Mouse (Mus musculus): ENCODE results near the gene Acp7. TPM values are rescaled to one million over a fixed set of nuclear protein-coding genes. Genes with fewer than 3 reads are reported as not detected.

Acp7 gene
- total and polyA plus RNA-seq, 2 experiments from 2014 or later, result 0.22 to 2.6 TPM

GRCm38 (mm10) chr7:28583570-28584344 lies 47.4 kb downstream of the Acp7 start:
- no peaks in the 10 kb centered on the region for H3K27me3 ChIP-seq (ENCODE audit: insufficient read depth, low read length)
- TF ChIP-seq CTCF (IDR thresholded peaks at IDR 0.05), result no peak
- no peak overlapping the region for H3K9ac ChIP-seq (replicated peaks; ENCODE audit: low read length, poor library complexity, severe bottlenecking)
- no peaks in the 10 kb centered on the region for H3K9me3 ChIP-seq (ENCODE audit: low read length)
- no peak for DNase-seq (ENCODE audit: low spot score)
- no peaks in the 10 kb centered on the region for H3K4me1 ChIP-seq (ENCODE audit: insufficient read depth, low read length)
- H3K36me3 ChIP-seq (ENCODE audit: insufficient read depth, low read length), result no peaks in the 10 kb centered on the region
- ATAC-seq (ENCODE audit: low FRiP score), result no peak
- H3K4me3 ChIP-seq (ENCODE audit: low read depth, low read length), result no peak overlapping the region
- H3K4me2 ChIP-seq (ENCODE audit: low read depth, low read length, poor library complexity, severe bottlenecking), result no peak overlapping the region
- WGBS, result 78% methylated on average over 8 of the region's 8 CpGs
- H3K27ac ChIP-seq (ENCODE audit: low read depth, low read length), result no peak overlapping the region

- Histone ChIP-seq H3K9me3 (ENCODE audit: low read length) (no peaks in the 10 kb centered on the region), H3K36me3 (ENCODE audit: insufficient read depth, low read length) (no peaks in the 10 kb centered on the region), H3K27me3 (ENCODE audit: insufficient read depth, low read length) (no peaks in the 10 kb centered on the region), H3K4me1 (ENCODE audit: insufficient read depth, low read length) (no peaks in the 10 kb centered on the region), H3K4me2 (ENCODE audit: low read depth, low read length, poor library complexity, severe bottlenecking) (no peak overlapping the region), H3K27ac (ENCODE audit: low read depth, low read length) (no peak overlapping the region), H3K4me3 (ENCODE audit: low read depth, low read length) (no peak overlapping the region), H3K9ac (replicated peaks; ENCODE audit: low read length, poor library complexity, severe bottlenecking) (no peak overlapping the region)
- ATAC-seq (ENCODE audit: low FRiP score), result no peak
- TF ChIP-seq CTCF (IDR thresholded peaks at IDR 0.05), result no peak
- 78% methylated on average over 11 of the region's 11 CpGs for WGBS
- no peak for DNase-seq (ENCODE audit: low spot score)
Measured at GRCm38 (mm10) chr7:28582841-28583240, 48.3 kb downstream of the Acp7 start.

- no peak overlapping the region for H3K4me2 ChIP-seq (ENCODE audit: low read depth, low read length, poor library complexity, severe bottlenecking)
- H3K27me3 ChIP-seq (ENCODE audit: insufficient read depth, low read length), result no peaks in the 10 kb centered on the region
- H3K27ac ChIP-seq (ENCODE audit: low read depth, low read length), result no peak overlapping the region
- no peak overlapping the region for H3K9ac ChIP-seq (replicated peaks; ENCODE audit: low read length, poor library complexity, severe bottlenecking)
- H3K36me3 ChIP-seq (ENCODE audit: insufficient read depth, low read length), result no peaks in the 10 kb centered on the region
- H3K4me3 ChIP-seq (ENCODE audit: low read depth, low read length), result no peak overlapping the region
- no peaks in the 10 kb centered on the region for H3K9me3 ChIP-seq (ENCODE audit: low read length)
- no peaks in the 10 kb centered on the region for H3K4me1 ChIP-seq (ENCODE audit: insufficient read depth, low read length)
- WGBS, result 93% methylated on average over 4 of the region's 4 CpGs
- TF ChIP-seq CTCF (IDR thresholded peaks at IDR 0.05), result no peak
- ATAC-seq (ENCODE audit: low FRiP score) (no peak), DNase-seq (ENCODE audit: low spot score) (no peak)
Measured at GRCm38 (mm10) chr7:28581721-28582120, 49.4 kb downstream of the Acp7 start.

- no peak overlapping the region for H3K4me3 ChIP-seq (ENCODE audit: low read depth, low read length)
- no peak overlapping the region for H3K27ac ChIP-seq (ENCODE audit: low read depth, low read length)
- no peaks in the 10 kb centered on the region for H3K9me3 ChIP-seq (ENCODE audit: low read length)
- ATAC-seq (ENCODE audit: low FRiP score) (no peak), DNase-seq (ENCODE audit: low spot score) (no peak)
- no peaks in the 10 kb centered on the region for H3K36me3 ChIP-seq (ENCODE audit: insufficient read depth, low read length)
- no peaks in the 10 kb centered on the region for H3K4me1 ChIP-seq (ENCODE audit: insufficient read depth, low read length)
- no peak overlapping the region for H3K9ac ChIP-seq (replicated peaks; ENCODE audit: low read length, poor library complexity, severe bottlenecking)
- no peak for TF ChIP-seq CTCF (IDR thresholded peaks at IDR 0.05)
- no peak overlapping the region for H3K4me2 ChIP-seq (ENCODE audit: low read depth, low read length, poor library complexity, severe bottlenecking)
- H3K27me3 ChIP-seq (ENCODE audit: insufficient read depth, low read length), result no peaks in the 10 kb centered on the region
- 81% methylated on average over 5 of the region's 5 CpGs for WGBS
Measured at GRCm38 (mm10) chr7:28579826-28580225, 51.3 kb downstream of the Acp7 start.

GRCm38 (mm10) chr7:28578543-28579053 lies 52.5 kb downstream of the Acp7 start:
- ATAC-seq (ENCODE audit: low FRiP score) (no peak), DNase-seq (ENCODE audit: low spot score) (no peak)
- no peaks in the 10 kb centered on the region for H3K4me1 ChIP-seq (ENCODE audit: insufficient read depth, low read length)
- H3K27me3 ChIP-seq (ENCODE audit: insufficient read depth, low read length), result no peaks in the 10 kb centered on the region
- H3K36me3 ChIP-seq (ENCODE audit: insufficient read depth, low read length), result no peaks in the 10 kb centered on the region
- no peak for TF ChIP-seq CTCF (IDR thresholded peaks at IDR 0.05)
- 87% methylated on average over 5 of the region's 5 CpGs for WGBS
- no peaks in the 10 kb centered on the region for H3K9me3 ChIP-seq (ENCODE audit: low read length)
- H3K4me3 ChIP-seq (ENCODE audit: low read depth, low read length), result no peak overlapping the region
- H3K4me2 ChIP-seq (ENCODE audit: low read depth, low read length, poor library complexity, severe bottlenecking), result no peak overlapping the region
- H3K27ac ChIP-seq (ENCODE audit: low read depth, low read length), result no peak overlapping the region
- no peak overlapping the region for H3K9ac ChIP-seq (replicated peaks; ENCODE audit: low read length, poor library complexity, severe bottlenecking)

- H3K4me1 ChIP-seq (ENCODE audit: insufficient read depth, low read length), result no peaks in the 10 kb centered on the region
- H3K4me3 ChIP-seq (ENCODE audit: low read depth, low read length), result no peak overlapping the region
- DNase-seq (ENCODE audit: low spot score) (no peak), ATAC-seq (ENCODE audit: low FRiP score) (no peak)
- H3K4me2 ChIP-seq (ENCODE audit: low read depth, low read length, poor library complexity, severe bottlenecking), result no peak overlapping the region
- no peaks in the 10 kb centered on the region for H3K9me3 ChIP-seq (ENCODE audit: low read length)
- H3K36me3 ChIP-seq (ENCODE audit: insufficient read depth, low read length), result no peaks in the 10 kb centered on the region
- 90% methylated on average over 9 of the region's 9 CpGs for WGBS
- no peak for TF ChIP-seq CTCF (IDR thresholded peaks at IDR 0.05)
- H3K9ac ChIP-seq (replicated peaks; ENCODE audit: low read length, poor library complexity, severe bottlenecking), result no peak overlapping the region
- no peaks in the 10 kb centered on the region for H3K27me3 ChIP-seq (ENCODE audit: insufficient read depth, low read length)
- H3K27ac ChIP-seq (ENCODE audit: low read depth, low read length), result no peak overlapping the region
Measured at GRCm38 (mm10) chr7:28577826-28578542, 53.1 kb downstream of the Acp7 start.

Measured in midbrain, postnatal 0 days (tissue).